Mouse (Mus musculus): ENCODE measurements around the gene Ces3b. TPM values are rescaled to one million over a fixed set of nuclear protein-coding genes. Genes with fewer than 3 reads are reported as not detected.

The Ces3b gene
- not detected for total RNA-seq (2023)

DNA sequence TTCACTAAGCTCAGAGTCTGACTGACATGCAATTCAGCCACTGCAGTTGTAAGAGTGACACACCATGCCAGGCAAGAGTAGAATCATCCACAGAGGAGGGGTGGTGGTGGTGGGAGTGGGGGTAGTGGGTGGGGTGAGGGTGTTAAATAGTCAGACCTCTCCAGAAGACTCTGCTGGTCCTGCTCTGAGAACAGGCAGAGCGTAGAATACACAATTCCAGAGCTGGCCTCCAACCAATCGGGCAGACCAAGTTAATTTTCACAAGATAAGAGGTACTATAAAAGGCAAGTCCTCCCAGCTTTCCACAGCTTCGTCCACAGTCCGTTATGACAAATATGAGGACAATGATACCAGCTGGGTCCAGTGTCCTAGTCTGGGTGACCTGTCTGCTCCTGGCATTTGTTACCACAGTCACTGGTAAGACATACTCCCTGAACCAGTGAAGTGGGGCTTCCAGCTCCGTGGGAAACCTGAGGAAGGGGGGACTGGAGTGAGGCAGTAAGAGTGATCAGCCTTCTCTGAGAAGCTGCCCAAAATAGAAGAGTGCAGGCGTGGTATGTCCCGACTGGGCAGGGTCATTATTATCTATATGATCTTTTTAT lies at the start of gene Ces3b:
Ces3b (plus strand) TSS at position 305 of the 602 bp plus-strand sequence.

DNA sequence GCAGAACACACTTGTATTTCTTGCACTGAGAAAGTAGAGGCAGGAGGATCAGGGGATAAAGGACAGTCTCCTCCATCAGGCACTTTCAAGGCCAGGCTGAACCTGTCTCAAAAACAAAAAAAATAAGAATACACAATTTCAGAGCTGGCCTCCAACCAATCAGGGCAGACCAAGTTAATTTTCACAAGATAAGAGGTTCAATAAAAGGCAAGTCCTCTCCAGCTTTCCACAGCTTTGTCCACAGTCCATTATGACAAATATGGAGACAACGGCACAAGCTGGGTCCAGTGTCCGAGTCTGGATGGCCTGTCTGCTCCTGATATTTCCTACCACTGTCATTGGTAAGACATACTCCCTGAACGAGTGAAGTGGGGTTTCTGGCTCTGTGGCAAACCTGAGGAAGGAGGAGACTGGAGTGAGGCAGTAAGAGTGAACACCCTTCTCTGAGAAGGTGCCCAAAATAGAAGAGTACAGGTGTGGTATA lies 35.1 kb upstream of the Ces3b start, which contains the start of gene Ces3a:
Ces3a (plus strand) TSS at position 231 of the 484 bp plus-strand sequence.

DNA sequence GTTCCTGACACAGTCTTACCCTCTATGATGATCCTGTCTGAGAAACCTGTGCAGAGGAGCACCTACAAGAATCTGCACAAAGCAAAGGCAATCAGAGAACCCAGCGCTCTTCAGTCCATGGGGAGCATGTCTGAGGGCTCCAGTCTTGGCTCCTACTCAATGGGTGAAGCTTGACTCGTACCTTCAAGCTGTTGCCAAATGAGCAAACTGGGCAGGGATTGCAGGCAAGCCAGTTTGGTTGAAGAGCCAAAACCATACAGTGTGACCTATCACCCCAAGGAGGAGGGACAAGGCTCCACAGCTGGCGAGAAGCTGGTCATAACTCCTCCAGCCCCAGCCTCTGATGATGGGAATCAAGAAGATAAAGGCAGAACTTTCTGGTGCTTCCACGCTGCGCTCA lies 48.0 kb downstream of the Ces3b start, which contains the start of gene Ces4a:
Ces4a (plus strand) TSS at position 292 of the 400 bp plus-strand sequence.

Other genes starting within 250 kb of the Ces3b start
- not detected for gene Ces2c, start 236.7 kb upstream of the Ces3b start, total RNA-seq (2023)
- not detected for gene Ces2e, start 157.5 kb upstream of the Ces3b start, total RNA-seq (2023)
- under 1 TPM in 1 of 2 experiments, not detected in 1; 0.07 TPM for gene Ces2f, start 136.4 kb upstream of the Ces3b start, total RNA-seq (2023)
- 10 to 100 TPM in 1 of 2 experiments, 1 to 10 TPM in 1; 4.2 to 16.1 TPM for gene Ces2g, start 122.0 kb upstream of the Ces3b start, total RNA-seq (2023)
- not detected for gene Ces2h, start 82.9 kb upstream of the Ces3b start, total RNA-seq (2023)
- not detected for gene Ces3a, start 35.2 kb upstream of the Ces3b start, total RNA-seq (2023)
- not detected for gene Ces4a, start 48.0 kb downstream of the Ces3b start, total RNA-seq (2023)
- gene Cbfb, start 86.9 kb downstream of the Ces3b start, total RNA-seq (2023), result 10 to 100 TPM; 75.2 to 82.3 TPM
- gene D230025D16Rik, start 141.4 kb downstream of the Ces3b start, total RNA-seq (2023), result 10 to 100 TPM; 35.5 to 39.9 TPM
- under 1 TPM; 0.69 to 0.84 TPM for gene B3gnt9, start 171.4 kb downstream of the Ces3b start, total RNA-seq (2023)
- 10 to 100 TPM; 15.9 to 22.2 TPM for gene Tradd, start 180.9 kb downstream of the Ces3b start, total RNA-seq (2023)
- 1 to 10 TPM; 4.8 to 4.9 TPM for gene Fbxl8, start 180.9 kb downstream of the Ces3b start, total RNA-seq (2023)
- not detected for gene Hsf4, start 186.0 kb downstream of the Ces3b start, total RNA-seq (2023)
- gene Nol3, start 192.4 kb downstream of the Ces3b start, total RNA-seq (2023), result not detected
- gene 4931428F04Rik, start 206.1 kb downstream of the Ces3b start, total RNA-seq (2023), result 1 to 10 TPM in 1 of 2 experiments, under 1 TPM in 1; 0.78 to 1.1 TPM
- gene Exoc3l, start 212.3 kb downstream of the Ces3b start, total RNA-seq (2023), result 1 to 10 TPM in 1 of 2 experiments, under 1 TPM in 1; 0.89 to 1.4 TPM
- gene E2f4, start 213.9 kb downstream of the Ces3b start, total RNA-seq (2023), result 10 to 100 TPM; 55.7 to 57.8 TPM
- gene Elmo3, start 221.8 kb downstream of the Ces3b start, total RNA-seq (2023), result 1 to 10 TPM in 1 of 2 experiments, under 1 TPM in 1; 0.84 to 1.1 TPM
- gene Lrrc29, start 242.5 kb downstream of the Ces3b start, total RNA-seq (2023), result 1 to 10 TPM; 6.0 to 6.4 TPM
- gene Tmem208, start 242.6 kb downstream of the Ces3b start, total RNA-seq (2023), result 10 to 100 TPM; 27.4 to 27.9 TPM

Measured in neutrophil, adult 59 days (primary cell).